Mouse (Mus musculus) testis, adult 2 months (tissue): ENCODE results near the gene Lrp1. TPM values are rescaled to one million over a fixed set of nuclear protein-coding genes. Genes with fewer than 3 reads are reported as not detected.

Experiments used
- H3K27ac ChIP-seq: fragments of 200-500 bp; 2 replicates; pipeline ENCODE4 v1.5.1; 2012; ENCODE audit warnings: low read depth, low read length; ENCODE audit not compliant: control insufficient read depth, insufficient read depth
- H3K27me3 ChIP-seq: fragments of 200-500 bp; 2 replicates; pipeline ENCODE4 v1.6.1; 2012; ENCODE audit warnings: mild to moderate bottlenecking, low read length, moderate library complexity; ENCODE audit not compliant: control insufficient read depth, insufficient read depth
- H3K36me3 ChIP-seq: fragments of 200-500 bp; 2 replicates; pipeline ENCODE4 v1.6.1; 2012; ENCODE audit warnings: mild to moderate bottlenecking, low read length; ENCODE audit not compliant: control insufficient read depth, insufficient read depth
- H3K4me1 ChIP-seq: fragments of 200-500 bp; 2 replicates; pipeline ENCODE4 v1.6.1; 2012; ENCODE audit warnings: low read length; ENCODE audit not compliant: control insufficient read depth, insufficient read depth
- H3K4me3 ChIP-seq: fragments of 200-500 bp; 2 replicates; pipeline ENCODE4 v1.5.1; 2012; ENCODE audit warnings: low read depth, mild to moderate bottlenecking, low read length, moderate library complexity, mixed read lengths; ENCODE audit not compliant: control insufficient read depth
- CTCF ChIP-seq: fragments of 200-500 bp; IDR thresholded peaks from 2 replicates; pipeline ENCODE4 v1.5.1; 2012; ENCODE audit warnings: low read depth, mild to moderate bottlenecking, inconsistent platforms, low read length, moderate library complexity; ENCODE audit not compliant: control insufficient read depth, insufficient read depth, insufficient replicate concordance
- POLR2A ChIP-seq: fragments of 200-500 bp; IDR thresholded peaks from 2 replicates; pipeline ENCODE4 v1.6.1; 2012; ENCODE audit warnings: low read depth, mild to moderate bottlenecking, inconsistent platforms, low read length, moderate library complexity; ENCODE audit not compliant: control insufficient read depth
- polyA plus RNA-seq: library from polyadenylated mRNA; depleted of rRNA; stranded (reverse); fragments of >200 nt; gene quantifications from 2 replicates; pipeline ENCODE4 v1.2.3, GENCODE M21; 2012

Gene Lrp1
- polyA plus RNA-seq, 1 experiment = 20.8 TPM

GRCm38 (mm10) chr10:127515271-127515982 lies 105.5 kb downstream of the Lrp1 start:
- no peaks in the 10 kb centered on the region for H3K27me3 ChIP-seq
- peak overlapping the region; percentile 82 for H3K4me3 ChIP-seq
- no peaks in the 10 kb centered on the region for H3K36me3 ChIP-seq
- peaks cover 60% of the 10 kb centered on the region for H3K4me1 ChIP-seq
- H3K27ac ChIP-seq = peak overlapping the region; percentile 72
- TF ChIP-seq CTCF (peak; percentile 28), POLR2A (peak; percentile 43; the same call in 1 of the 2 replicates)

- Histone ChIP-seq H3K27ac (peak within 1 kb of the TSS; percentile 72), H3K27me3 (no peaks in the 10 kb centered on the region), H3K36me3 (no peaks in the 10 kb centered on the region), H3K4me3 (peak within 1 kb of the TSS; percentile 82), H3K4me1 (peaks cover 67% of the 10 kb centered on the region)
- TF ChIP-seq CTCF (no peak), POLR2A (no peak)
Measured at GRCm38 (mm10) chr10:127514764-127515163, 106.2 kb downstream of the Lrp1 start, which contains the start of gene Ndufa4l2. Ndufa4l2 (plus strand) TSS chr10:127514967.

GRCm38 (mm10) chr10:127514111-127514698 lies 106.7 kb downstream of the Lrp1 start:
- Histone ChIP-seq H3K4me3 (no peak overlapping the region), H3K36me3 (no peaks in the 10 kb centered on the region), H3K4me1 (peaks cover 72% of the 10 kb centered on the region), H3K27me3 (no peaks in the 10 kb centered on the region), H3K27ac (no peak overlapping the region)
- no peak for TF ChIP-seq CTCF
- TF ChIP-seq POLR2A = no peak

- Histone ChIP-seq H3K4me3 (no peak overlapping the region; the same call in 1 of the 2 replicates), H3K27me3 (no peaks in the 10 kb centered on the region), H3K4me1 (peaks cover 76% of the 10 kb centered on the region), H3K27ac (no peak overlapping the region), H3K36me3 (no peaks in the 10 kb centered on the region)
- TF ChIP-seq POLR2A (no peak), CTCF (no peak)
Measured at GRCm38 (mm10) chr10:127513501-127514091, 107.4 kb downstream of the Lrp1 start.

- Histone ChIP-seq H3K4me3 (peak overlapping the region; percentile 56), H3K36me3 (no peaks in the 10 kb centered on the region), H3K27me3 (no peaks in the 10 kb centered on the region), H3K4me1 (peaks cover 79% of the 10 kb centered on the region), H3K27ac (no peak overlapping the region)
- no peak for TF ChIP-seq POLR2A
- TF ChIP-seq CTCF = peak; percentile 99
Measured at GRCm38 (mm10) chr10:127512813-127513212, 108.1 kb downstream of the Lrp1 start.

GRCm38 (mm10) chr10:127512307-127512666 lies 108.7 kb downstream of the Lrp1 start:
- H3K36me3 ChIP-seq = no peaks in the 10 kb centered on the region
- H3K4me1 ChIP-seq = peaks cover 83% of the 10 kb centered on the region
- TF ChIP-seq CTCF (no peak), POLR2A (no peak)
- H3K27me3 ChIP-seq = no peaks in the 10 kb centered on the region
- no peak overlapping the region for H3K4me3 ChIP-seq
- H3K27ac ChIP-seq = no peak overlapping the region

GRCm38 (mm10) chr10:127511634-127512306 lies 109.2 kb downstream of the Lrp1 start:
- Histone ChIP-seq H3K4me3 (peak overlapping the region; percentile 18; the same call in 1 of the 2 replicates), H3K36me3 (no peaks in the 10 kb centered on the region), H3K4me1 (peaks cover 78% of the 10 kb centered on the region), H3K27me3 (no peaks in the 10 kb centered on the region), H3K27ac (no peak overlapping the region)
- TF ChIP-seq POLR2A (no peak), CTCF (no peak)
